In genomic region chr10:128923013-128923691, GRCm38 (mm10) we compare ENCODE assay signal across 8 mouse cellular contexts. TPM values are rescaled to one million over a fixed set of nuclear protein-coding genes. Genes with fewer than 3 reads are reported as not detected.
DNase-seq lines count a peak whose midpoint lies in the region; ATAC-seq lines count a peak whose summit lies in the region.

No protein-coding gene starts in this region.

- H3K4me3 ChIP-seq in intestine, embryonic 14.5 days (ENCODE audit: low read depth, low read length), result peak overlapping the region; percentile 92

- peak; percentile 92 for DNase-seq in adrenal gland, adult 18-20 months (ENCODE audit: low spot score in 2 of 2)
- DNase-seq in embryo, embryonic 11 days, result peak; percentile 93
- peak; percentile 97 for DNase-seq in gastrocnemius, postnatal 25 days
- peak; percentile 94 for DNase-seq in intestine, embryonic 14.5 days (ENCODE audit: low spot score)
- peak; percentile 92 to 94 for DNase-seq in left cerebral cortex, postnatal 14 days (ENCODE audit: low spot score in 2 of 2)
- peak; percentile 99 for DNase-seq in mesoderm, embryonic 11.5 days (ENCODE audit: low read depth, low spot score)
- peak; percentile 90 to 92 for DNase-seq in right cerebral cortex, postnatal 36 days (ENCODE audit: low spot score in 2 of 2)
- peak; percentile 89 for DNase-seq in yolk sac, embryonic 10.5 days (ENCODE audit: low spot score)

- H3K36me3 ChIP-seq in intestine, embryonic 14.5 days (ENCODE audit: control insufficient read depth, insufficient read depth, low read length), result peaks cover 4% of the 10 kb centered on the region

- intact Hi-C loops in left cerebral cortex, postnatal 14 days (cut with DNase I), result loop anchor here (5.0 kb wide), 1 partner anchor 54 kb away; no protein-coding TSS in a partner anchor

- H3K9me3 ChIP-seq in intestine, embryonic 14.5 days (ENCODE audit: control insufficient read depth, low read length), result no peaks in the 10 kb centered on the region

- H3K4me1 ChIP-seq in intestine, embryonic 14.5 days (replicated peaks; ENCODE audit: control insufficient read depth, insufficient read depth, low read length), result peaks cover 20% of the 10 kb centered on the region

- peak overlapping the region; percentile 70 for H3K4me2 ChIP-seq in intestine, embryonic 14.5 days (ENCODE audit: low read length)

- WGBS in intestine, embryonic 14.5 days, result under 1% methylated on average over 40 of the region's 42 CpGs

- no peaks in the 10 kb centered on the region for H3K27me3 ChIP-seq in intestine, embryonic 14.5 days (replicated peaks; ENCODE audit: control insufficient read depth, insufficient read depth, low read length)

- ATAC-seq in intestine, embryonic 14.5 days (replicated peaks; ENCODE audit: low FRiP score, low TSS enrichment, low read depth), result peak; percentile 95

- H3K27ac ChIP-seq in intestine, embryonic 14.5 days (ENCODE audit: low read depth), result peak overlapping the region; percentile 87

- peak overlapping the region; percentile 78 for H3K9ac ChIP-seq in intestine, embryonic 14.5 days (ENCODE audit: low read length)

RNA-seq across cellular contexts. Expression of gene Rdh5, which starts 0.5 kb away (rescaled TPM):
- 10 to 100 TPM in 1 of 2 experiments, 1 to 10 TPM in 1; 9.8 to 11.8 TPM for total RNA-seq in adrenal gland, adult 18-20 months (2021)
- 1 to 10 TPM; 4.3 to 4.7 TPM for total RNA-seq in gastrocnemius, postnatal 25 days (2021)
- polyA plus RNA-seq in intestine, embryonic 14.5 days (2014; fragmentation: Nextera tagmentation; extraction: Ambion mirVana), result 8.9 and 11.5 TPM in 2 replicates
- 1 to 10 TPM; 4.8 to 5.1 TPM for total RNA-seq in left cerebral cortex, postnatal 14 days (2021)

RNA-seq across cellular contexts. Expression of gene Bloc1s1, which starts 0.7 kb away (rescaled TPM):
- total RNA-seq in adrenal gland, adult 18-20 months (2021), result 100 to 1,000 TPM; 177 to 191 TPM
- 100 to 1,000 TPM; 152 to 165 TPM for total RNA-seq in gastrocnemius, postnatal 25 days (2021)
- polyA plus RNA-seq in intestine, embryonic 14.5 days (2014; fragmentation: Nextera tagmentation; extraction: Ambion mirVana), result 218 and 228 TPM in 2 replicates
- total RNA-seq in left cerebral cortex, postnatal 14 days (2021), result 10 to 100 TPM; 71.5 to 78.7 TPM

RNA-seq across cellular contexts. Expression of gene Itga7, which starts 10.5 kb away (rescaled TPM):
- 10 to 100 TPM; 10.7 to 25.7 TPM for total RNA-seq in adrenal gland, adult 18-20 months (2021)
- 10 to 100 TPM; 63.5 to 67.3 TPM for total RNA-seq in gastrocnemius, postnatal 25 days (2021)
- 2.1 and 2.3 TPM in 2 replicates for polyA plus RNA-seq in intestine, embryonic 14.5 days (2014; fragmentation: Nextera tagmentation; extraction: Ambion mirVana)
- 10 to 100 TPM; 15.6 to 17.6 TPM for total RNA-seq in left cerebral cortex, postnatal 14 days (2021)

RNA-seq across cellular contexts. Expression of gene Cd63, which starts 22.4 kb away (rescaled TPM):
- 100 to 1,000 TPM; 288 to 358 TPM for total RNA-seq in adrenal gland, adult 18-20 months (2021)
- 100 to 1,000 TPM; 103 to 142 TPM for total RNA-seq in gastrocnemius, postnatal 25 days (2021)
- polyA plus RNA-seq in intestine, embryonic 14.5 days (2014; fragmentation: Nextera tagmentation; extraction: Ambion mirVana), result 558 and 572 TPM in 2 replicates
- 10 to 100 TPM; 55.4 to 61.0 TPM for total RNA-seq in left cerebral cortex, postnatal 14 days (2021)

RNA-seq across cellular contexts. Expression of gene Gdf11, which starts 31.6 kb away (rescaled TPM):
- 1 to 10 TPM; 1.4 to 1.9 TPM for total RNA-seq in adrenal gland, adult 18-20 months (2021)
- 1 to 10 TPM; 3.9 to 4.1 TPM for total RNA-seq in gastrocnemius, postnatal 25 days (2021)
- polyA plus RNA-seq in intestine, embryonic 14.5 days (2014; fragmentation: Nextera tagmentation; extraction: Ambion mirVana), result 4.5 and 5.3 TPM in 2 replicates
- 10 to 100 TPM; 11.6 to 15.7 TPM for total RNA-seq in left cerebral cortex, postnatal 14 days (2021)

Comparison
In these comparisons a context has a peak if more than half of its experiments do, and no peak if none do; other contexts are left out.
1. Peak in every context shown above with its lines: DNase-seq, ATAC-seq, H3K4me3 ChIP-seq and H3K27ac ChIP-seq.